8 mouse cellular contexts compared by ENCODE assay signal in genomic region chr11:3330566-3330965, GRCm38 (mm10). TPM values are rescaled to one million over a fixed set of nuclear protein-coding genes. Genes with fewer than 3 reads are reported as not detected.
DNase-seq lines count a peak whose midpoint lies in the region; ATAC-seq and TF ChIP-seq lines count a peak whose summit lies in the region.

No protein-coding gene starts in this region.

- peak; percentile 90 for DNase-seq in A20 (ENCODE audit: low read depth, low spot score)
- peak; percentile 98 for DNase-seq in fibroblast of lung, adult 2 months (ENCODE audit: low read depth)
- DNase-seq in kidney, postnatal 0 days (ENCODE audit: low spot score), result peak; percentile 93
- peak; percentile 26 for DNase-seq in liver, adult 2 months (ENCODE audit: extremely low read depth, low read depth, low spot score)
- DNase-seq in spleen, postnatal 36 days (ENCODE audit: low spot score in 2 of 2), result peak; percentile 88 to 90

- peaks cover 17% of the 10 kb centered on the region for H3K36me3 ChIP-seq in heart, embryonic 13.5 days
- H3K36me3 ChIP-seq in kidney, postnatal 0 days (ENCODE audit: insufficient read depth, low read length), result no peaks in the 10 kb centered on the region
- no peaks in the 10 kb centered on the region for H3K36me3 ChIP-seq in liver, adult 2 months (ENCODE audit: control insufficient read depth, insufficient read depth, low read length)

- no peak for ATAC-seq in heart, embryonic 13.5 days (ENCODE audit: extremely low read depth, insufficient number of reproducible peaks, low FRiP score, low TSS enrichment)
- ATAC-seq in kidney, postnatal 0 days (replicated peaks; ENCODE audit: low FRiP score, low read depth), result peak; percentile 29; the same call in 1 of the 2 replicates
- ATAC-seq in monocyte, adult 5-6 weeks (replicated peaks; ENCODE audit: insufficient number of reproducible peaks, low FRiP score, low TSS enrichment, poor library complexity, severe bottlenecking), result peak; percentile 20; the same call in 1 of the 2 replicates

- no peaks in the 10 kb centered on the region for H3K9me3 ChIP-seq in heart, embryonic 13.5 days
- H3K9me3 ChIP-seq in kidney, postnatal 0 days (replicated peaks; ENCODE audit: low read length), result no peaks in the 10 kb centered on the region

- H3K27me3 ChIP-seq in heart, embryonic 13.5 days (replicated peaks), result no peaks in the 10 kb centered on the region
- no peaks in the 10 kb centered on the region for H3K27me3 ChIP-seq in kidney, postnatal 0 days (ENCODE audit: insufficient read depth, low read length)
- peaks cover 6% of the 10 kb centered on the region for H3K27me3 ChIP-seq in liver, adult 2 months (ENCODE audit: control insufficient read depth, insufficient read depth, low read length)

- H3K79me2 ChIP-seq in liver, adult 2 months (ENCODE audit: control insufficient read depth, insufficient read depth, low read length), result no peaks in the 10 kb centered on the region

- TF ChIP-seq POLR2A in bone marrow, adult 2 months (IDR thresholded peaks at IDR 0.05; ENCODE audit: borderline replicate concordance, control insufficient read depth, low read depth, low read length), result no peak
- no peak for TF ChIP-seq POLR2A in liver, adult 2 months (IDR thresholded peaks at IDR 0.05; ENCODE audit: extremely low read depth, insufficient read depth, low read length)

- H3K4me2 ChIP-seq in heart, embryonic 13.5 days, result peak overlapping the region; percentile 99
- peak overlapping the region; percentile 94 for H3K4me2 ChIP-seq in kidney, postnatal 0 days (ENCODE audit: low read length)

- TF ChIP-seq CTCF in bone marrow, adult 2 months (IDR thresholded peaks at IDR 0.05; ENCODE audit: control insufficient read depth, insufficient read depth, low read length), result 0 out of 2 replicates have a peak, but pooled peaks have one; percentile 2
- TF ChIP-seq CTCF in kidney, postnatal 0 days (IDR thresholded peaks at IDR 0.05; ENCODE audit: low read depth), result peak; percentile 63
- no peak; the same call in 1 of the 2 replicates for TF ChIP-seq CTCF in liver, adult 2 months (IDR thresholded peaks at IDR 0.05; ENCODE audit: low read depth, low read length)

- H3K9ac ChIP-seq in heart, embryonic 13.5 days, result peak overlapping the region; percentile 85
- peak overlapping the region; percentile 65 for H3K9ac ChIP-seq in kidney, postnatal 0 days (ENCODE audit: low read depth, low read length)
- peak overlapping the region; percentile 40 for H3K9ac ChIP-seq in liver, adult 2 months (ENCODE audit: low read depth, low read length)

- WGBS in bone marrow, adult 2 months, result 1% methylated on average over 9 of the region's 9 CpGs
- 2% methylated on average over 9 of the region's 9 CpGs for WGBS in heart, embryonic 13.5 days
- WGBS in kidney, postnatal 0 days, result under 1% methylated on average over 9 of the region's 9 CpGs
- 16% methylated on average over 9 of the region's 9 CpGs for whole genome bisulfite sequencing in liver, adult 2 months

- H3K4me1 ChIP-seq in bone marrow, adult 2 months (ENCODE audit: control insufficient read depth, insufficient read depth, low read length), result peaks cover 8% of the 10 kb centered on the region; the same call in 1 of the 2 replicates
- H3K4me1 ChIP-seq in heart, embryonic 13.5 days, result peaks cover 53% of the 10 kb centered on the region
- H3K4me1 ChIP-seq in kidney, postnatal 0 days (replicated peaks; ENCODE audit: insufficient read depth, low read length), result peaks cover 5% of the 10 kb centered on the region
- peaks cover 3% of the 10 kb centered on the region; the same call in 1 of the 2 replicates for H3K4me1 ChIP-seq in liver, adult 2 months (ENCODE audit: control insufficient read depth, insufficient read depth, low read length)

- H3K27ac ChIP-seq in bone marrow, adult 2 months (ENCODE audit: control insufficient read depth, insufficient read depth, low read depth, low read length, poor library complexity), result peak overlapping the region; percentile 86
- peak overlapping the region; percentile 78 for H3K27ac ChIP-seq in heart, embryonic 13.5 days (replicated peaks)
- H3K27ac ChIP-seq in kidney, postnatal 0 days, result peak overlapping the region; percentile 74
- H3K27ac ChIP-seq in liver, adult 2 months (replicated peaks; ENCODE audit: insufficient read depth, low read depth, low read length), result no peak overlapping the region

- peak overlapping the region; percentile 75 for H3K4me3 ChIP-seq in bone marrow, adult 2 months (replicated peaks; ENCODE audit: control insufficient read depth, low read depth, low read length)
- peak overlapping the region; percentile 63 for H3K4me3 ChIP-seq in heart, embryonic 13.5 days
- peak overlapping the region; percentile 44 for H3K4me3 ChIP-seq in kidney, postnatal 0 days (replicated peaks; ENCODE audit: low read depth, low read length)
- peak overlapping the region; percentile 48 for H3K4me3 ChIP-seq in liver, adult 2 months (ENCODE audit: insufficient read depth, low read depth, low read length)

RNA-seq across cellular contexts. Expression of gene Pik3ip1, which starts 0.4 kb away (rescaled TPM):
- polyA plus RNA-seq in bone marrow, adult 2 months (2011; ENCODE audit: insufficient read depth, insufficient read length, low replicate concordance, missing spikeins), result 11.6 and 29.7 TPM in 2 replicates
- 19.0 and 25.9 TPM in 2 replicates for polyA plus RNA-seq in heart, embryonic 13.5 days (2015; fragmentation: Nextera tagmentation; extraction: Ambion mirVana)
- 14.8 and 15.0 TPM in 2 replicates for polyA plus RNA-seq in kidney, postnatal 0 days (2015; fragmentation: Nextera tagmentation; extraction: Ambion mirVana)
- total RNA-seq in liver, adult 2 months (2014; rRNA removed), result 0.67 and 0.83 TPM in 2 replicates
- 0.59 and 0.77 TPM in 2 replicates for polyA plus RNA-seq in liver, adult 2 months (2012; rRNA removed)
- 17.3 to 18.3 TPM (median 18.0 TPM) in 3 replicates for total RNA-seq in monocyte, adult 5-6 weeks (2017)

RNA-seq across cellular contexts. Expression of gene Patz1, which starts 41.9 kb away (rescaled TPM):
- 33.6 and 53.9 TPM in 2 replicates for polyA plus RNA-seq in bone marrow, adult 2 months (2011; ENCODE audit: insufficient read depth, insufficient read length, low replicate concordance, missing spikeins)
- 22.7 and 24.4 TPM in 2 replicates for polyA plus RNA-seq in heart, embryonic 13.5 days (2015; fragmentation: Nextera tagmentation; extraction: Ambion mirVana)
- 47.8 and 51.0 TPM in 2 replicates for polyA plus RNA-seq in kidney, postnatal 0 days (2015; fragmentation: Nextera tagmentation; extraction: Ambion mirVana)
- 4.2 and 5.8 TPM in 2 replicates for total RNA-seq in liver, adult 2 months (2014; rRNA removed)
- polyA plus RNA-seq in liver, adult 2 months (2012; rRNA removed), result 4.4 and 6.0 TPM in 2 replicates
- total RNA-seq in monocyte, adult 5-6 weeks (2017), result 14.9 to 26.0 TPM (median 20.6 TPM) in 3 replicates

Comparison
In these comparisons a context has a peak if more than half of its experiments do, and no peak if none do; other contexts are left out.
1. DNase-seq: peak in every context shown above with its lines; median percentile 98 in fibroblast of lung, adult 2 months; 93 in kidney, postnatal 0 days; 90 in A20; 89 in spleen, postnatal 36 days; 26 in liver, adult 2 months.